Mouse (Mus musculus) hindbrain, embryonic 15.5 days (tissue): Measurements from ENCODE around the gene Jade1. TPM values are rescaled to one million over a fixed set of nuclear protein-coding genes. Genes with fewer than 3 reads are reported as not detected.

ENCODE experiments used
- ATAC-seq: fragments of 200-750 bp; cut with Nextera tagmentation; 2 replicates; pipeline ENCODE4 v1.8.0; 2017; ENCODE audit warnings: low read depth, moderate number of reproducible peaks, moderate TSS enrichment; ENCODE audit not compliant: low FRiP score
- H3K27ac ChIP-seq: fragments of 300-500 bp; sonication (generic); replicated peaks from 2 replicates; pipeline ENCODE4 v1.5.1; 2015; ENCODE audit warnings: mild to moderate bottlenecking, inconsistent platforms
- H3K27me3 ChIP-seq: fragments of 300-500 bp; sonication (generic); 2 replicates; pipeline ENCODE4 v1.6.1; 2015; ENCODE audit warnings: control low read depth, inconsistent platforms
- H3K36me3 ChIP-seq: fragments of 300-500 bp; sonication (generic); 2 replicates; pipeline ENCODE4 v1.6.1; 2015; ENCODE audit warnings: control low read depth, inconsistent platforms
- H3K4me1 ChIP-seq: fragments of 300-500 bp; sonication (generic); replicated peaks from 2 replicates; pipeline ENCODE4 v1.6.1; 2015; ENCODE audit warnings: control low read depth, inconsistent platforms
- H3K4me2 ChIP-seq: fragments of 300-500 bp; sonication (generic); 2 replicates; pipeline ENCODE4 v1.6.1; 2015; ENCODE audit warnings: moderate library complexity, mild to moderate bottlenecking, inconsistent platforms
- H3K4me3 ChIP-seq: fragments of 300-500 bp; sonication (generic); 2 replicates; pipeline ENCODE4 v1.5.1; 2015; ENCODE audit warnings: mild to moderate bottlenecking, inconsistent platforms
- H3K9ac ChIP-seq: fragments of 300-500 bp; sonication (generic); 2 replicates; pipeline ENCODE4 v1.6.1; 2015; ENCODE audit warnings: inconsistent platforms
- H3K9me3 ChIP-seq: fragments of 300-500 bp; sonication (generic); 2 replicates; pipeline ENCODE4 v1.6.1; 2016; ENCODE audit warnings: control low read depth, inconsistent platforms
- WGBS: fragments of 180-500 bp; shearing (Covaris S2); methylation state at CpG from one replicate; pipeline ENCODE4 v1.1.7; 2015; 5-methylcytosine and 5-hydroxymethylcytosine counted together
- polyA plus RNA-seq: library from polyadenylated mRNA; unstranded; fragments of >200 nt; fragmentation: Nextera tagmentation; extraction: Ambion mirVana; gene quantifications from 2 replicates; pipeline ENCODE4 v1.2.1, GENCODE M21; 2015

The Jade1 gene
- polyA plus RNA-seq, 1 experiment from 2014 or later = 14.2 TPM

DNA sequence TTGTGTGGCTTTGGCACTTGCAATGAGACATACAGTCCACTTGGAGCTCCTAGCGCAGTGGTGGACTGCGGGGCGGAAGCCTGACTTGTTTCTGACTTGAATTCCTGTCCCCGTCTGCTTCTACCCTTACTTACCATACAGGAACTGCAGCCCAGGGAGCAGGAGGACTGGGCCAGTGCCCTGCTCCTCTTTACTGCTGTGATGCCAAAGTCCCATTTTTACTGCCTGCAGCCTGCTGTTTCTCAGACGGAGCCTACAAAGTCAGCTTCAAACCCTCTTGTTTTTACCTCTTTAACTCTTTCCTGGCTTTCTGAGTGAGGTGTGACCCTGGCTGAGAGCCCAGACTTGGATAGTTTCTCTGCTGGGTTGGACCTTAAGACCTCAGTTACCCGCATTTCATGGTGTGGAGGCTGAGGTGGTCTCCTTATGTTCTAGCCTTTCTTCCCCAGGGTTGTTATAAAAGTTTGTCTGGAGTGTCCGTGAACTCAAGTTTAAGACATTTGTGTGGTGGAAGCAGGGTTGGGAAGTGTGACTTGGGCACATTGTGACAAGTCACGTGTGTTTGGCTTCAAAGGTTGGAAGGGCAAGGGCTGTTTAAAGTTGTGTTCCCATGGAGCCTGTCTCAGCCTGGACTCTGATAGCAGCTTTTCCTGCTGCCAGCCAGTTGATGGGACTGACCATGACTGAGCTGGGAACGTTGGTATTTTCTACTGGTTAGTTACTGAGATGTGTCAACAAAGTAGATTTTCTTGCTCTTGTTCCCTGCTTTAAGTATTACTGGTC, 38.8 kb downstream of the Jade1 start:
- Histone ChIP-seq H3K27ac (no peak overlapping the region), H3K4me2 (no peak overlapping the region), H3K9me3 (no peaks in the 10 kb centered on the region), H3K4me1 (0 out of 2 replicates have a peak, but pooled peaks cover 4% of the 10 kb centered on the region), H3K27me3 (no peaks in the 10 kb centered on the region), H3K9ac (no peak overlapping the region), H3K4me3 (no peak overlapping the region), H3K36me3 (peaks cover 22% of the 10 kb centered on the region)
- 87% methylated on average over 9 of the region's 9 CpGs for WGBS
- no peak for ATAC-seq

DNA sequence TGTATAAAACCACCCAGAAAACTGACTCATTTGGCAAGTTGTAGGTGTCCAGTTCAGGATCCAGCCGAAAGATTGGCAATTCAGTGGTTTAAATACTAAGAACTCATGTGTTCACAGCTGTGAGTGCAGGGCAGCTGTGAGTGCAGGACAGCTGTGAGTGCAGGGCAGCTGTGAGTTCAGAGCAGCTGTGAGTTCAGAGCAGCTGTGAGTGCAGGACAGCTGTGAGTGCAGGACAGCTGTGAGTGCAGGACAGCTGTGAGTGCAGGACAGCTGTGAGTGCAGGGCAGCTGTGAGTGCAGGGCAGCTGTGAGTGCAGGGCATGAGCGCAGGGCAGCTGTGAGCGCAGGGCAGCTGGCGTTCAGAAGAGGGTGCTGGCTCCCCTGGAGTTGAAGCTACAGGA, 39.5 kb downstream of the Jade1 start:
- Histone ChIP-seq H3K27ac (no peak overlapping the region), H3K4me1 (no peaks in the 10 kb centered on the region), H3K27me3 (no peaks in the 10 kb centered on the region), H3K9me3 (no peaks in the 10 kb centered on the region), H3K4me2 (no peak overlapping the region), H3K36me3 (peaks cover 22% of the 10 kb centered on the region), H3K9ac (no peak overlapping the region), H3K4me3 (no peak overlapping the region)
- no peak for ATAC-seq
- 96% methylated on average over 4 of the region's 4 CpGs for WGBS

- ATAC-seq = no peak
- H3K4me1 ChIP-seq = no peaks in the 10 kb centered on the region; the same call in 1 of the 2 replicates
- no peak overlapping the region for H3K4me3 ChIP-seq
- 97% methylated on average over 8 of the region's 8 CpGs for WGBS
- H3K4me2 ChIP-seq = no peak overlapping the region
- H3K9ac ChIP-seq = no peak overlapping the region
- no peaks in the 10 kb centered on the region for H3K27me3 ChIP-seq
- H3K9me3 ChIP-seq = no peaks in the 10 kb centered on the region
- H3K27ac ChIP-seq = no peak overlapping the region
- peaks cover 32% of the 10 kb centered on the region for H3K36me3 ChIP-seq
Observed at GRCm38 (mm10) chr3:41597036-41597435, 41.5 kb downstream of the Jade1 start.

- no peak overlapping the region for H3K27ac ChIP-seq
- H3K27me3 ChIP-seq = no peaks in the 10 kb centered on the region
- H3K9ac ChIP-seq = no peak overlapping the region
- no peak overlapping the region for H3K4me3 ChIP-seq
- H3K4me2 ChIP-seq = no peak overlapping the region
- ATAC-seq = no peak
- WGBS = 81% methylated on average over 9 of the region's 9 CpGs
- peaks cover 7% of the 10 kb centered on the region for H3K4me1 ChIP-seq
- H3K36me3 ChIP-seq = peaks cover 32% of the 10 kb centered on the region
- no peaks in the 10 kb centered on the region for H3K9me3 ChIP-seq
Observed at GRCm38 (mm10) chr3:41598412-41598811, 42.9 kb downstream of the Jade1 start.

GRCm38 (mm10) chr3:41599226-41599625, 43.7 kb downstream of the Jade1 start:
- no peaks in the 10 kb centered on the region for H3K27me3 ChIP-seq
- no peak overlapping the region for H3K9ac ChIP-seq
- H3K4me2 ChIP-seq = no peak overlapping the region
- ATAC-seq = no peak
- H3K4me1 ChIP-seq = peaks cover 12% of the 10 kb centered on the region
- peaks cover 26% of the 10 kb centered on the region for H3K36me3 ChIP-seq
- 94% methylated on average over 10 of the region's 10 CpGs for WGBS
- H3K4me3 ChIP-seq = no peak overlapping the region
- H3K9me3 ChIP-seq = no peaks in the 10 kb centered on the region
- no peak overlapping the region for H3K27ac ChIP-seq

DNA sequence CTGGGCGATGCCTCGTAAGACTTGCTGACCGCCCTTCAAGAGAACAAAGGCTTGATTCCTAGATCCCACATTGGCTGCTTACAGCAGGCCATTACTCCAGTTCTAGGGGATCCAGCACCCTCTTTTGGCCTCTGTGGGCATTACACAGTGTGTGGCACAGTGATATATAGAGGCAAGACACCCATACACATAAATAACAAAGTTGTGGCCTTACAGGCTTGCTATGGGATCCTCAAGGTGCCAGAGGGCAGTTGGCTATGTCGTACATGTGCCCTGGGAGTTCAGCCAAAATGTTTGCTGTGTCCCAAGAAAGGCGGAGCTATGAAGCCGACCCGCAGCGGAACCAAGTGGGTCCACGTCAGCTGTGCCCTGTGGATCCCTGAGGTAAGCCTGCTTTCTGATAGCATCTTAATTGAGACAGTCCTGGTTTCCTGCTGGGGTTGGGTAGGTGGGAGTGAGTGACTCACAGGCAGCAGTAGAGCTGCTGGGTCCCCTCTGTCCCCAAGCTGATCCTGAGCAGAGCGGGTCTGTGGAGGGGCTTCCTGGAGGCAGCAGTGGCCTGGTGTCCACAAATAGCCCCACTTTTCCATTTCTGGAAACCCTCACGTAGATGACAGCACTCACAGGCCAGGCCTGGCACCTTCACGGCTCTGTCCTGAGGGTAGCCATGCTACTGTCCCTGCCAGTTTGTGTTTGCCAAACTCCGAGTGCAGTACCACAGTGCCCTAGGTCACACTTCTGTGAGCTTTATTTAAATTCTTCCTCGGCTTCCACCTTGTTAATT, 44.5 kb downstream of the Jade1 start:
- 73% methylated on average over 14 of the region's 14 CpGs for WGBS
- H3K27ac ChIP-seq = no peak overlapping the region
- peaks cover 12% of the 10 kb centered on the region for H3K4me1 ChIP-seq
- peak; percentile 36; the same call in 1 of the 2 replicates for ATAC-seq
- no peak overlapping the region for H3K4me3 ChIP-seq
- peaks cover 27% of the 10 kb centered on the region for H3K36me3 ChIP-seq
- no peak overlapping the region for H3K9ac ChIP-seq
- no peaks in the 10 kb centered on the region for H3K9me3 ChIP-seq
- no peak overlapping the region for H3K4me2 ChIP-seq
- H3K27me3 ChIP-seq = no peaks in the 10 kb centered on the region

- Histone ChIP-seq H3K27ac (no peak overlapping the region), H3K4me1 (peaks cover 20% of the 10 kb centered on the region), H3K27me3 (no peaks in the 10 kb centered on the region), H3K9me3 (no peaks in the 10 kb centered on the region), H3K4me2 (no peak overlapping the region), H3K9ac (no peak overlapping the region), H3K4me3 (no peak overlapping the region), H3K36me3 (peaks cover 27% of the 10 kb centered on the region; the same call in 1 of the 2 replicates)
- WGBS = 81% methylated on average over 9 of the region's 9 CpGs
- ATAC-seq = no peak
Observed at GRCm38 (mm10) chr3:41601226-41602020, 45.9 kb downstream of the Jade1 start.

DNA sequence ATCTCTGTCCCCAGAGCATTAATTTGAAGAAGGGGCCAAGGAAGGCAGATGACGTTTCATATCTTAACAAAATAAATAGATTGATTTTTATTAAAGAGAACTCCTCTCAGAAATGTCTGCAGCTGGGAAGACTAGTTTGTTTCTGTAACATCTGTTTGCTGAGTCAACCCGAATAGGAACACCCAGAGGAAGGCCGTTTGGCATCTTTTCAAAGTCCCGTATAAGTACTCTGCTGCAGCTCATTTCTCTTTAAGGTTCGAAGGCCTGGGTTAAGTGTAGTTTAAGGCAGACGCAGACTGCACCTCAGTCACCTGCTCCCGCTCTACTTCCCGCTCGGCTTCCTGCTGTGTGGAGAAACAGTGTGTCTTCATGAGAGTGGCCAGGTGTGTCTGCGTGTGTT, 47.4 kb downstream of the Jade1 start:
- ATAC-seq = no peak; the same call in 1 of the 2 replicates
- 58% methylated on average over 10 of the region's 10 CpGs for WGBS
- Histone ChIP-seq H3K9me3 (no peaks in the 10 kb centered on the region), H3K36me3 (0 out of 2 replicates have a peak, but pooled peaks cover 17% of the 10 kb centered on the region), H3K4me2 (no peak overlapping the region), H3K27me3 (no peaks in the 10 kb centered on the region), H3K9ac (no peak overlapping the region), H3K4me3 (no peak overlapping the region), H3K4me1 (peaks cover 20% of the 10 kb centered on the region), H3K27ac (peak overlapping the region; percentile 18; the same call in 1 of the 2 replicates)

DNA sequence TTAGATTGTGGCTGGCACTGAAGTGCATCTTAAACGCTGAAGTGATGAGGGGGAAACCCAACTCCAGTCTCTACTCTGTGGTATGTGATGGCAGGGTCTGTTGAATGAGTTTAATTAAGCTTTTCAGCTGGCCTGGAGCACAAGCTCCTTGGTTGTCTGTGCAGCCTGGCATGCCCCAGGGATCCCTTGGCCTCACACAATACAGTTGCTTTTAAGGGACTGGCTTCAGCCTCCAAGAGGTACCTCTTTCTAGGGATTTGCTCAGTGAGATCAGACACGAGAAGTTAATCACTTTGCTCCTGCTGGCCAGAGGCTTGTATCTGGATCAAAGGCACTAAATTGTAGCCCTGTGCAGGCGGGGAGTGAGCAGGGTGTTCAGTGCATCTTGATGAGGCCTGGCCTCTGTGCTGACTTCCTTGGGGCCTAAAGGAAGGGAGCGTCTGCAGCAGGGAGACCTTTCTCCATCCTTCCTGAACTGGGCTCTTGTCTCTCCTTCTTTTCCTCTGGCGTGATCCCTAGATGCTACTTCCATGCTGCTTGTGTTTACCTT, 48.0 kb downstream of the Jade1 start:
- Histone ChIP-seq H3K27me3 (no peaks in the 10 kb centered on the region), H3K4me2 (no peak overlapping the region), H3K27ac (peak overlapping the region; percentile 18; the same call in 1 of the 2 replicates), H3K36me3 (0 out of 2 replicates have a peak, but pooled peaks cover 17% of the 10 kb centered on the region), H3K9me3 (no peaks in the 10 kb centered on the region), H3K4me3 (no peak overlapping the region), H3K4me1 (peaks cover 20% of the 10 kb centered on the region), H3K9ac (no peak overlapping the region)
- peak; percentile 52 for ATAC-seq
- WGBS = 36% methylated on average over 5 of the region's 5 CpGs

- peaks cover 20% of the 10 kb centered on the region for H3K4me1 ChIP-seq
- H3K36me3 ChIP-seq = peaks cover 19% of the 10 kb centered on the region
- H3K9ac ChIP-seq = no peak overlapping the region
- H3K9me3 ChIP-seq = no peaks in the 10 kb centered on the region
- no peak overlapping the region for H3K27ac ChIP-seq
- no peak for ATAC-seq
- H3K4me3 ChIP-seq = no peak overlapping the region
- WGBS = 92% methylated on average over 12 of the region's 12 CpGs
- no peak overlapping the region for H3K4me2 ChIP-seq
- H3K27me3 ChIP-seq = no peaks in the 10 kb centered on the region
Observed at GRCm38 (mm10) chr3:41604629-41605321, 49.2 kb downstream of the Jade1 start.
